Mouse (Mus musculus) inflammation-experienced regulatory T-cells, adult 6 months (primary cell): ENCODE data around the gene Cnn3. TPM values are rescaled to one million over a fixed set of nuclear protein-coding genes. Genes with fewer than 3 reads are reported as not detected.

ENCODE experiments used
- ATAC-seq: one replicate; pipeline ENCODE4 v1.8.0; 2017
- polyA plus RNA-seq, 3 experiments: library from polyadenylated mRNA; unstranded; fragments of 100-300 nt; shearing (Covaris generic); gene quantifications; one replicate each; pipeline ENCODE4 v1.2.1; 2017

Gene Cnn3
- polyA plus RNA-seq, 3 experiments from 2014 or later: 1.4 to 2.3 (median 2.1) TPM

GRCm38 (mm10) chr3:121458545-121459492 lies 32.5 kb downstream of the Cnn3 start:
- ATAC-seq: no peak

- ATAC-seq: no peak
Measured at GRCm38 (mm10) chr3:121460473-121461193, 34.3 kb downstream of the Cnn3 start.

GRCm38 (mm10) chr3:121461477-121461876 lies 35.2 kb downstream of the Cnn3 start:
- no peak for ATAC-seq

GRCm38 (mm10) chr3:121462782-121463181 lies 36.5 kb downstream of the Cnn3 start:
- no peak for ATAC-seq

GRCm38 (mm10) chr3:121464733-121465305 lies 38.5 kb downstream of the Cnn3 start:
- ATAC-seq: no peak

GRCm38 (mm10) chr3:121465795-121466194 lies 39.5 kb downstream of the Cnn3 start:
- no peak for ATAC-seq

GRCm38 (mm10) chr3:121467094-121467552 lies 40.8 kb downstream of the Cnn3 start:
- peak; percentile 35 for ATAC-seq

- no peak for ATAC-seq
Measured at GRCm38 (mm10) chr3:121468136-121468535, 41.8 kb downstream of the Cnn3 start.

- no peak for ATAC-seq
Measured at GRCm38 (mm10) chr3:121469185-121469975, 43.1 kb downstream of the Cnn3 start.

- no peak for ATAC-seq
Measured at GRCm38 (mm10) chr3:121471703-121472102, 45.4 kb downstream of the Cnn3 start.

- ATAC-seq: no peak
Measured at GRCm38 (mm10) chr3:121474738-121475137, 48.4 kb downstream of the Cnn3 start.

- no peak for ATAC-seq
Measured at GRCm38 (mm10) chr3:121480030-121480960, 54.0 kb downstream of the Cnn3 start.

GRCm38 (mm10) chr3:121480961-121481436 lies 54.7 kb downstream of the Cnn3 start:
- no peak for ATAC-seq

- no peak for ATAC-seq
Measured at GRCm38 (mm10) chr3:121481564-121481963, 55.3 kb downstream of the Cnn3 start.

- no peak for ATAC-seq
Measured at GRCm38 (mm10) chr3:121483266-121484161, 57.2 kb downstream of the Cnn3 start.

- ATAC-seq: no peak
Measured at GRCm38 (mm10) chr3:121485201-121485600, 58.9 kb downstream of the Cnn3 start.

GRCm38 (mm10) chr3:121489462-121490118 lies 63.3 kb downstream of the Cnn3 start:
- ATAC-seq: no peak

- ATAC-seq: no peak
Measured at GRCm38 (mm10) chr3:121490941-121491340, 64.6 kb downstream of the Cnn3 start.

- ATAC-seq: no peak
Measured at GRCm38 (mm10) chr3:121492026-121492425, 65.7 kb downstream of the Cnn3 start.
